Mouse (Mus musculus): ENCODE measurements around the gene Tgm4. TPM values are rescaled to one million over a fixed set of nuclear protein-coding genes. Genes with fewer than 3 reads are reported as not detected.

Gene Tgm4
- polyA plus RNA-seq, 1 experiment from 2014 or later, result not detected

GRCm38 (mm10) chr9:123112805-123113521, 78.4 kb downstream of the Tgm4 start, which contains the start of the genes Zdhhc3 and Exosc7:
Zdhhc3 (minus strand) TSS chr9:123113205.
Exosc7 (plus strand) TSS chr9:123113215.
- H3K27me3 ChIP-seq (ENCODE audit: insufficient read depth, low read length), result no peaks in the 10 kb centered on the region
- H3K27ac ChIP-seq, result peak within 1 kb of the TSS; percentile 94
- H3K9me3 ChIP-seq (replicated peaks; ENCODE audit: low read length), result no peaks in the 10 kb centered on the region
- H3K9ac ChIP-seq (ENCODE audit: low read depth, low read length), result peak within 1 kb of the TSS; percentile 95
- peak within 1 kb of the TSS; percentile 85 for H3K4me2 ChIP-seq (ENCODE audit: low read length)
- ATAC-seq (replicated peaks; ENCODE audit: low FRiP score, low read depth) (peak; percentile 95), DNase-seq (ENCODE audit: low spot score) (peak; percentile 89)
- H3K4me1 ChIP-seq (replicated peaks; ENCODE audit: insufficient read depth, low read length), result peaks cover 13% of the 10 kb centered on the region
- under 1% methylated on average over 78 of the region's 79 CpGs for WGBS
- peak within 1 kb of the TSS; percentile 96 for H3K4me3 ChIP-seq (replicated peaks; ENCODE audit: low read depth, low read length)
- H3K36me3 ChIP-seq (ENCODE audit: insufficient read depth, low read length), result 0 out of 2 replicates have a peak, but pooled peaks cover 2% of the 10 kb centered on the region
- no peak for TF ChIP-seq CTCF (IDR thresholded peaks at IDR 0.05; ENCODE audit: low read depth)

DNA sequence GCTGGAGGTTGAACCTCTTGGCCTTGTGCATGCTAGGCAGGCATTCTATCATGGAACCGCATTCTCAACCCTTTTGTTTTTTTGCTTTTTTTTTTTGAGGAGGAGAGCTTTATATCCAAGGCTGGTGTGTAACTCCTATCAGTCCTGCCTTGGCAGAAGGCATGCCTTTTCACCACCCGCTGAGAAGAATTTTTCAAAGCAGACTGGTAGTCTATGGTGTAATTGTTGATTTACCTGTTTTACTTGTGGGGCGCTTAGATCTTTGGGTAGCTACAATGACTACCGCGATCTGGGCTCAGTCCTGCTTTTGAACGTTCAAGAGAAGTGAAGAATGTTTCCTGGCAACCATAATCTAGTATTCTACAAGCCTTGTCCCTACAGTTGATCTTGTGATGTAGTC, 79.4 kb downstream of the Tgm4 start:
- ATAC-seq (replicated peaks; ENCODE audit: low FRiP score, low read depth) (no peak), DNase-seq (ENCODE audit: low spot score) (no peak)
- WGBS, result 62% methylated on average over 6 of the region's 6 CpGs
- Histone ChIP-seq H3K27ac (peak overlapping the region; percentile 94; the same call in 1 of the 2 replicates), H3K4me1 (replicated peaks; ENCODE audit: insufficient read depth, low read length) (peaks cover 13% of the 10 kb centered on the region), H3K9ac (ENCODE audit: low read depth, low read length) (peak overlapping the region; percentile 95; the same call in 1 of the 2 replicates), H3K4me3 (replicated peaks; ENCODE audit: low read depth, low read length) (peak overlapping the region; percentile 96), H3K36me3 (ENCODE audit: insufficient read depth, low read length) (peaks cover 2% of the 10 kb centered on the region; the same call in 1 of the 2 replicates), H3K4me2 (ENCODE audit: low read length) (peak overlapping the region; percentile 85), H3K9me3 (replicated peaks; ENCODE audit: low read length) (no peaks in the 10 kb centered on the region), H3K27me3 (ENCODE audit: insufficient read depth, low read length) (no peaks in the 10 kb centered on the region)
- TF ChIP-seq CTCF (IDR thresholded peaks at IDR 0.05; ENCODE audit: low read depth), result no peak

DNA sequence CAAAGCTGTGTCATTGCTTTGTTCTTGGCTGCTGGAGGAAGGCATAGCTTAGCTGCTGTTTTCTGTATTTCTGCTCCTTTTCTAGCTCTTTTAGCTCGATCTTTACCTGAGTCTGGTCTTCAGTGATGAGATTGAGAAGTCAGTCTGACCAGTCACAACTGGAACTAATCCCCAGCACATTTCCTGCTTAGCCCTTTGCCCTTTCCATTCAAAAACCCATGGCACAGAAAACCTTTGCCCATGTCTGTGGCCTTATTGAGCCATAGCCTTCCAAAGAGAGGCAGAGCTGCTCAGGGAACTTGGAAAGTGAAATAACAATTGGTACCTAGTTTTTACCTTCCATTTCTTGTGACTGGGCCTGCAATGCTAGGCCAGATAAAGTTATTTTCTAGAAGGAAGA, 81.0 kb downstream of the Tgm4 start:
- 96% methylated on average over 1 of the region's 1 CpGs for whole genome bisulfite sequencing
- peaks cover 13% of the 10 kb centered on the region for H3K4me1 ChIP-seq (replicated peaks; ENCODE audit: insufficient read depth, low read length)

More for the DNA sequence above, 81.0 kb downstream of the Tgm4 start:
- no peaks in the 10 kb centered on the region for H3K27me3 ChIP-seq (ENCODE audit: insufficient read depth, low read length)
- ATAC-seq (replicated peaks; ENCODE audit: low FRiP score, low read depth) (no peak), DNase-seq (ENCODE audit: low spot score) (no peak)
- peaks cover 10% of the 10 kb centered on the region for H3K36me3 ChIP-seq (ENCODE audit: insufficient read depth, low read length)
- no peak overlapping the region for H3K9ac ChIP-seq (ENCODE audit: low read depth, low read length)
- TF ChIP-seq CTCF (IDR thresholded peaks at IDR 0.05; ENCODE audit: low read depth), result no peak
- no peaks in the 10 kb centered on the region for H3K9me3 ChIP-seq (replicated peaks; ENCODE audit: low read length)
- no peak overlapping the region for H3K27ac ChIP-seq
- H3K4me2 ChIP-seq (ENCODE audit: low read length), result no peak overlapping the region
- no peak overlapping the region for H3K4me3 ChIP-seq (replicated peaks; ENCODE audit: low read depth, low read length)

Other genes starting within 250 kb of the Tgm4 start
- 5.9 and 6.0 TPM in 2 replicates for gene Tcaim, start 229.2 kb upstream of the Tgm4 start, polyA plus RNA-seq (2015; fragmentation: Nextera tagmentation; extraction: Ambion mirVana)
- 0.20 TPM in 1 of 2 replicates, not detected in the other for gene Gm35549, start 190.7 kb upstream of the Tgm4 start, polyA plus RNA-seq (2015; fragmentation: Nextera tagmentation; extraction: Ambion mirVana)
- 33.0 and 35.0 TPM in 2 replicates for gene Zfp445, start 168.7 kb upstream of the Tgm4 start, polyA plus RNA-seq (2015; fragmentation: Nextera tagmentation; extraction: Ambion mirVana)
- gene Zkscan7, start 149.0 kb upstream of the Tgm4 start, polyA plus RNA-seq (2015; fragmentation: Nextera tagmentation; extraction: Ambion mirVana), result 3.7 and 4.3 TPM in 2 replicates
- gene Zfp105, start 111.7 kb upstream of the Tgm4 start, polyA plus RNA-seq (2015; fragmentation: Nextera tagmentation; extraction: Ambion mirVana), result 17.0 and 18.9 TPM in 2 replicates
- 44.0 and 47.3 TPM in 2 replicates for gene 1110059G10Rik, start 83.7 kb upstream of the Tgm4 start, polyA plus RNA-seq (2015; fragmentation: Nextera tagmentation; extraction: Ambion mirVana)
- 18.1 and 19.5 TPM in 2 replicates for gene Kif15, start 83.7 kb upstream of the Tgm4 start, polyA plus RNA-seq (2015; fragmentation: Nextera tagmentation; extraction: Ambion mirVana)
- 34.2 and 35.6 TPM in 2 replicates for gene Tmem42, start 13.4 kb upstream of the Tgm4 start, polyA plus RNA-seq (2015; fragmentation: Nextera tagmentation; extraction: Ambion mirVana)
- gene Zdhhc3, start 78.5 kb downstream of the Tgm4 start, polyA plus RNA-seq (2015; fragmentation: Nextera tagmentation; extraction: Ambion mirVana), result 57.9 and 58.7 TPM in 2 replicates
- 90.9 and 91.1 TPM in 2 replicates for gene Exosc7, start 78.5 kb downstream of the Tgm4 start, polyA plus RNA-seq (2015; fragmentation: Nextera tagmentation; extraction: Ambion mirVana)
- 0.69 and 1.6 TPM in 2 replicates for gene Clec3b, start 116.2 kb downstream of the Tgm4 start, polyA plus RNA-seq (2015; fragmentation: Nextera tagmentation; extraction: Ambion mirVana)
- 6.8 and 7.4 TPM in 2 replicates for gene Cdcp1, start 181.3 kb downstream of the Tgm4 start, polyA plus RNA-seq (2015; fragmentation: Nextera tagmentation; extraction: Ambion mirVana)
- gene Tmem158, start 226.0 kb downstream of the Tgm4 start, polyA plus RNA-seq (2015; fragmentation: Nextera tagmentation; extraction: Ambion mirVana), result 8.2 and 12.2 TPM in 2 replicates

All from kidney, postnatal 0 days (tissue).